Mouse (Mus musculus) liver, postnatal 0 days (tissue): ENCODE measurements around the gene Slc7a6os. TPM values are rescaled to one million over a fixed set of nuclear protein-coding genes. Genes with fewer than 3 reads are reported as not detected.

ENCODE experiments used
- ATAC-seq: fragments of 200-750 bp; cut with Nextera tagmentation; 2 replicates; pipeline ENCODE4 v1.8.0; 2017; ENCODE audit warnings: mild to moderate bottlenecking, moderate library complexity
- DNase-seq: peaks from one replicate; pipeline ENCODE4 v3.0.0-alpha.2; 2016
- H3K27ac ChIP-seq: fragments of 300-500 bp; sonication (generic); 2 replicates; pipeline ENCODE4 v1.5.1; 2014; ENCODE audit warnings: antibody characterized with exemption, moderate library complexity, mild to moderate bottlenecking, low read depth
- H3K27me3 ChIP-seq: fragments of 300-500 bp; sonication (generic); 2 replicates; pipeline ENCODE4 v1.6.1; 2014; ENCODE audit warnings: low read length, control low read depth, mixed read lengths; ENCODE audit not compliant: insufficient read depth
- H3K36me3 ChIP-seq: fragments of 300-500 bp; sonication (generic); replicated peaks from 2 replicates; pipeline ENCODE4 v1.6.1; 2014; ENCODE audit warnings: mild to moderate bottlenecking, control low read depth, low read length, moderate library complexity, mixed read lengths; ENCODE audit not compliant: insufficient read depth
- H3K4me1 ChIP-seq: fragments of 300-500 bp; sonication (generic); 2 replicates; pipeline ENCODE4 v1.6.1; 2014; ENCODE audit warnings: antibody characterized with exemption, mild to moderate bottlenecking, control low read depth; ENCODE audit not compliant: insufficient read depth
- H3K4me2 ChIP-seq: fragments of 300-500 bp; sonication (generic); 2 replicates; pipeline ENCODE4 v1.6.1; 2014; ENCODE audit warnings: low read depth, mild to moderate bottlenecking, low read length, moderate library complexity, mixed read lengths
- H3K4me3 ChIP-seq: fragments of 300-500 bp; sonication (generic); 2 replicates; pipeline ENCODE4 v1.5.1; 2014; ENCODE audit warnings: low read depth, low read length
- H3K9ac ChIP-seq: fragments of 300-500 bp; sonication (generic); replicated peaks from 2 replicates; pipeline ENCODE4 v1.6.1; 2014; ENCODE audit warnings: mild to moderate bottlenecking, moderate library complexity
- H3K9me3 ChIP-seq: fragments of 300-500 bp; sonication (generic); 2 replicates; pipeline ENCODE4 v1.6.1; 2016; ENCODE audit warnings: mild to moderate bottlenecking, control low read depth, low read length, mixed read lengths
- CTCF ChIP-seq: sonication (generic); IDR thresholded peaks from 2 replicates; pipeline ENCODE4 v1.5.1; 2016; ENCODE audit warnings: antibody characterized with exemption, low read depth
- EP300 ChIP-seq: IDR thresholded peaks from 2 replicates; pipeline ENCODE4 v1.6.1; 2016; ENCODE audit warnings: antibody characterized with exemption, low read depth, mild to moderate bottlenecking
- WGBS: fragments of 180-500 bp; shearing (Covaris S2); extraction: QIAGEN DNeasy Blood & Tissue Kit; methylation state at CpG from one replicate; pipeline ENCODE4 v1.1.7; 2014; ENCODE audit not compliant: insufficient replicate concordance; 5-methylcytosine and 5-hydroxymethylcytosine counted together
- polyA plus RNA-seq: library from polyadenylated mRNA; unstranded; fragments of >200 nt; fragmentation: Nextera tagmentation; extraction: Ambion mirVana; gene quantifications from 2 replicates; pipeline ENCODE4 v1.2.1, GENCODE M21; 2015

Gene Slc7a6os
- polyA plus RNA-seq, 1 experiment from 2014 or later: 12.1 TPM

DNA sequence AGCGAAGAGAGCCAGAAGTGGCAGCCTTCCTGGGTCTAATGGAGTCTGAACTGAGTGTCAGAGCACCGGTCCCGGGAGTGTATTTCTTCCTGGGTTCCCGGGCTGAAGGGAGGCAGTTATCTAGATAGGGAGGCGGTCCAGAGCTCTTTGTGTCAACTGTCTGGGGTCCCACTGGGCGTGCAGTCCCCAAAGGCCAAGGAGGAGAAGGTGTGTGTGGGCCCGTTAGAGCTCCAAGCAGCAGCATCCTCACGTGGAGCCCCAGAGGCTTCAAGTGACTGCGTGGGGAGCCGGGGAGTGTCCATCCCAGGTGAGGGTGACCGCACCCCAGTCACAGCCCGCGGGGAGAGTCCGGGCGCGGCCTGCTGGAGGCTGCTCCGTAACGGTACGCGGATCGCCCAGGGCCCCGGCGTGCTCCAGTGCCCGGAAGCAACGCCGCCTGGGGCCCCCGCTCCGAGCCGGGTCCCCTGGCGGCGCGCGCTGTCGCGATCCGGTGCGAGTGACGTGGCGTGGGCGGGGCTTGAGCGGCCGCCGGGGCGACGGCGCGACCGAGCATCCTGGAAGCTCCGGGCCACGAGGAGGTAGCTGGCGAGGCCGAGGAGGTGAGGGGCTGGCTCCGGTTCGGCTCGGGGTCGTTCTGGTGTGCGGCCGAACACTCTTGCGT, 42.2 kb downstream of the Slc7a6os start, which contains the start of gene Slc7a6:
Slc7a6 (plus strand) TSS at position 502 of the 661 bp plus-strand sequence.
- ATAC-seq (peak; percentile 83), DNase-seq (peak; percentile 87)
- peak within 1 kb of the TSS; percentile 99 for H3K4me2 ChIP-seq
- under 1% methylated on average over 41 of the region's 59 CpGs for WGBS
- peaks cover 4% of the 10 kb centered on the region for H3K27me3 ChIP-seq
- H3K9me3 ChIP-seq: no peaks in the 10 kb centered on the region
- no peak for TF ChIP-seq EP300
- 0 out of 2 replicates have a peak, but pooled peaks have one; percentile 4 for TF ChIP-seq CTCF
- H3K4me1 ChIP-seq: peaks cover 11% of the 10 kb centered on the region
- peak within 1 kb of the TSS; percentile 64 for H3K9ac ChIP-seq
- peak within 1 kb of the TSS; percentile 29; the same call in 1 of the 2 replicates for H3K27ac ChIP-seq
- 0 out of 2 replicates have a peak, but pooled peaks cover 1% of the 10 kb centered on the region for H3K36me3 ChIP-seq
- peak within 1 kb of the TSS; percentile 65 for H3K4me3 ChIP-seq

DNA sequence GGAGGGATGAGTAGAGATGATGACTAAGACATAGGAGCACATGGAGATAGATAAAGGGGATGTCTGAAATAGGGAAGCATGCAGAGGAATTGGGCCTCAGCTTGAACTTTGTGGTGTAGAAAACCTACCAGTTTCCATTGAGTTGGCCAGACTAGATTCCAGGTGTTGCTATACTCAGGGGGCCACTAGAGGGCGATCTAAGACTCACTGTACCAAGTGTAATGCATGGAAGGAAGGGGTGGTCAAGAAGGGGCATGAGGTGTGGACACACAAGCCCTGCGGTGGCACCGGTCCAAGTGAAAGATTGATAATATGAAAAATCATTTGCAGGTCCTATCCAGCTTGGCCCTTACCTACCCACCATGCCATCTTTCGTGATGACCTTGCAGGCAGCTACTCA, 45.3 kb downstream of the Slc7a6os start:
- peaks cover 4% of the 10 kb centered on the region for H3K27me3 ChIP-seq
- TF ChIP-seq CTCF (peak; percentile 87), EP300 (no peak)
- H3K27ac ChIP-seq: no peak overlapping the region
- H3K36me3 ChIP-seq: peaks cover 10% of the 10 kb centered on the region
- no peak overlapping the region for H3K4me3 ChIP-seq
- ATAC-seq: no peak
- no peak overlapping the region for H3K4me2 ChIP-seq
- DNase-seq: peak; percentile 81
- peaks cover 11% of the 10 kb centered on the region for H3K4me1 ChIP-seq
- 43% methylated on average over 4 of the region's 4 CpGs for WGBS
- no peak overlapping the region for H3K9ac ChIP-seq
- H3K9me3 ChIP-seq: no peaks in the 10 kb centered on the region

DNA sequence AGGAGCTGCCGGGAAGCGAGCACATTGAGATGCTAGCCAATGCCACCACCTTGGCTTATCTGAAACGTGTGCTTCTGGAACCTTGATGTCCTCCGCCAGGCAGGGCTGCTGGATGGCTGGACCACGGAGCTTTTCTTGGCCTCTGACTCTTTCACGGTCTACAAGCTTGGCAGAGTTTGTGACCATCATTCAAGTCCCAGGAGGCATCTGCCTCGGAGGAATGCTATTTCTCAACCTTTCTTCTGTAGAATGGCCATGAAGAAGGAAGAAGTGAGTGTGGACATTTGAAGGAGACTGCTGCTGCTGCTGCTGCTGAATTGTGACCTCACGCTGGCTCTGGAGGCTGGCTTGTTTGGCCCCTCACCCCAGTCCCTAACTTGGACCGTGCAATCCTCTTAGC, 47.5 kb downstream of the Slc7a6os start:
- H3K36me3 ChIP-seq: peaks cover 13% of the 10 kb centered on the region
- no peak overlapping the region for H3K9ac ChIP-seq
- H3K4me1 ChIP-seq: peaks cover 3% of the 10 kb centered on the region
- no peak overlapping the region for H3K4me2 ChIP-seq
- no peak overlapping the region for H3K4me3 ChIP-seq
- TF ChIP-seq CTCF (no peak), EP300 (no peak)
- no peak overlapping the region for H3K27ac ChIP-seq
- 81% methylated on average over 9 of the region's 9 CpGs for WGBS
- H3K9me3 ChIP-seq: no peaks in the 10 kb centered on the region
- ATAC-seq (no peak), DNase-seq (no peak)
- H3K27me3 ChIP-seq: peaks cover 4% of the 10 kb centered on the region

DNA sequence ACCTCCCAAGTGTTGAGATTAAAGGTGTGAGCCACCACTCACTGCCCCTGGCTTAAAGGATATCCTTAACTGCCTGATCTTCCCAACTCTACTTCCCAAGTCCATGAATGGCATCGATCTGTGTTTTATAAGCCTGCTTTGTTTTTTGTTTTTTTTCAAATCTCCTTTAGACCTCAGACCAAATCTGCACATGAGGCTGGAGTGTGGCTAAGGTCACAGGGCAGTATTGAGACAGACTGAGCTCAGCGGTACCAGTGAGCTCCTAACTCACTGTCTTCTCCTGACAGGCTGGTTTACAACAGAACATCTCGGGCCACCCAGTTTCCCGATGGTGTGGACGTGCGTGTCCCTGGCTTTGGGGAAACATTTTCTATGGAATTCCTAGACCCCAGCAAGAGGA, 50.9 kb downstream of the Slc7a6os start:
- Histone ChIP-seq H3K4me3 (no peak overlapping the region), H3K27ac (no peak overlapping the region), H3K9me3 (no peaks in the 10 kb centered on the region), H3K4me1 (no peaks in the 10 kb centered on the region), H3K4me2 (no peak overlapping the region), H3K36me3 (peaks cover 18% of the 10 kb centered on the region), H3K9ac (no peak overlapping the region), H3K27me3 (no peaks in the 10 kb centered on the region)
- DNase-seq (no peak), ATAC-seq (no peak)
- TF ChIP-seq EP300: no peak
- no peak for TF ChIP-seq CTCF
- WGBS: 75% methylated on average over 6 of the region's 6 CpGs

DNA sequence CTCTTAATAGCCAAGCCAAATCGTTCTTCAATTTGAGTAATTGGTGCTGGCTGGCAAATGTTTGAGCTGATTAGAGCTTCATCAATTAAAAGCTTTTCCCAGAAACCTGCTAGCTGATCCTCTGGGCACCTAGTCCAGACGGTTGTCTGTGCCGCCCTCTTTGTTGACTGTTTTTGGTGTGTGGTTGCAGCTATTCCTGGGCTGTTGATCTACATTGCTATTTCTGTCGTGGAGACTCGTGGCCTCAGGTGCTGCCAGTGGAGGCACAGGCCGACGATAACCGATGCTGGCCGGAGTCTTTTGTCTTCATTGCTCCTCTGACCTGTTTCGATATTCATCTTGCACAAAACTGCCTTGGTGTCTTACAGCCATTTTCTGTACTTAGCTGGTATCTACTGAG, 52.4 kb downstream of the Slc7a6os start:
- Histone ChIP-seq H3K4me3 (no peak overlapping the region), H3K4me2 (no peak overlapping the region), H3K36me3 (peaks cover 15% of the 10 kb centered on the region), H3K27ac (no peak overlapping the region), H3K9ac (no peak overlapping the region), H3K4me1 (no peaks in the 10 kb centered on the region), H3K27me3 (no peaks in the 10 kb centered on the region), H3K9me3 (no peaks in the 10 kb centered on the region)
- TF ChIP-seq EP300: no peak
- no peak for TF ChIP-seq CTCF
- 88% methylated on average over 10 of the region's 10 CpGs for WGBS
- DNase-seq: no peak
- ATAC-seq: no peak

DNA sequence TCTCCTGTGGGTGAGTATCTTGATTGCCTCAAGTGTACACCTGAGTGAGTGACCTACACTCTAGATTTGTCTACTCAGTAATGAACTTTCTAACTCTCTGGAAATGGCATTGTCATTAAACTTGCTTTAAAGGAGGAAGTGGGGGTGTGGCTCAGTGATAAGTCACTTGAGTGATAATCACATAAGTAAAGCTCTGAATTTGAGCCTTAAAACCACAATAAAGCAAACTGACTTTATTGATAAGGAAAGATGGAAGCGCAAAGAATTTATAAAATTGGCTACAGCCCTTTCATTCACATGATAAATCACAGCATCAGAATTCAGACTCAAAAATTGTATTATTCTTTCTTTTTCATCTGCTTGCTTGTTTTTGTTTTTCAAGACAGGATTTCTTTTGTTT, 53.3 kb downstream of the Slc7a6os start:
- no peaks in the 10 kb centered on the region for H3K9me3 ChIP-seq
- 62% methylated on average over 1 of the region's 1 CpGs for WGBS
- no peak for ATAC-seq
- H3K9ac ChIP-seq: no peak overlapping the region
- H3K36me3 ChIP-seq: peaks cover 11% of the 10 kb centered on the region
- DNase-seq: no peak
- TF ChIP-seq CTCF: no peak
- no peak for TF ChIP-seq EP300
- no peaks in the 10 kb centered on the region for H3K27me3 ChIP-seq
- H3K27ac ChIP-seq: no peak overlapping the region
- no peak overlapping the region for H3K4me3 ChIP-seq
- no peak overlapping the region for H3K4me2 ChIP-seq
- no peaks in the 10 kb centered on the region for H3K4me1 ChIP-seq
